Mouse (Mus musculus): ENCODE results near the gene Smim4.

DNA sequence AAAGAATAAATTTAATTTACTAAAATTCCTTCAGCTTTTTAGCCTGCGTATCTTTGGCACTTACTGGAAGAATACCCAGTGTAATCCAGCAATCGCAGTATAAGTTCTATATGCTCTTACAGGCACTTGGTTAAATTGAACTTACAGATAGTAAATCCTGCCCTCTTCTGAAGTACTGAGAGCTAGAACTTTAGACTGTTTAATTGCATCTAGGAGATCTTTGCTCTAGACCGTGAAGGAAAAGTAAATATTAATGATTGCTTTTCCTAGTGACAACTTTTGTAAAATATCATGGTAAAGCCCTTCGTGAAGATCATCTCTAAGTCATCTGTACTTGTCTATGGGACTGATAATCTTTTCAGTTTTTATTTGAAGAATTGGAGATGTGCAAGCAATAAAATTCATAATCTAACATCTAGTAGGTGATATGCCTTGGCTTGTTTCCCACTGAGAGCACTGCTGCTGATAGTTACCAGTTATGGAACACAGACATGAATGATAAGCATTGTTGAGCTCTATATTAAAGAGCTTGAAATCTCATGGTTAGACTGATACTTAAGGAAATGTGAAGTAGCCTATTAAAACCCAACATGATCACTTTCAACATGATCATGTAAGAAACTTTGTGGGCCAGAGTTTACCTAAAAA, 59.5 kb downstream of the Smim4 start:
- TF ChIP-seq CTCF (IDR thresholded peaks at IDR 0.05) (no peak), EP300 (IDR thresholded peaks at IDR 0.05) (no peak)
